Mouse (Mus musculus): ENCODE measurements around the gene Ntrk2.
A peak's percentile ranks its signal among the peaks of the same experiment; 100 is the strongest.
"Not testable (repeated sequence)": the region's sequence is repeated elsewhere in the genome, so short reads cannot be mapped to it uniquely, and the experiment has no call there.

Ntrk2 gene

GRCm38 (mm10) chr13:59040156-59040915, 234.0 kb downstream of the Ntrk2 start:
- ATAC-seq (ENCODE audit: low TSS enrichment) = no peak

DNA sequence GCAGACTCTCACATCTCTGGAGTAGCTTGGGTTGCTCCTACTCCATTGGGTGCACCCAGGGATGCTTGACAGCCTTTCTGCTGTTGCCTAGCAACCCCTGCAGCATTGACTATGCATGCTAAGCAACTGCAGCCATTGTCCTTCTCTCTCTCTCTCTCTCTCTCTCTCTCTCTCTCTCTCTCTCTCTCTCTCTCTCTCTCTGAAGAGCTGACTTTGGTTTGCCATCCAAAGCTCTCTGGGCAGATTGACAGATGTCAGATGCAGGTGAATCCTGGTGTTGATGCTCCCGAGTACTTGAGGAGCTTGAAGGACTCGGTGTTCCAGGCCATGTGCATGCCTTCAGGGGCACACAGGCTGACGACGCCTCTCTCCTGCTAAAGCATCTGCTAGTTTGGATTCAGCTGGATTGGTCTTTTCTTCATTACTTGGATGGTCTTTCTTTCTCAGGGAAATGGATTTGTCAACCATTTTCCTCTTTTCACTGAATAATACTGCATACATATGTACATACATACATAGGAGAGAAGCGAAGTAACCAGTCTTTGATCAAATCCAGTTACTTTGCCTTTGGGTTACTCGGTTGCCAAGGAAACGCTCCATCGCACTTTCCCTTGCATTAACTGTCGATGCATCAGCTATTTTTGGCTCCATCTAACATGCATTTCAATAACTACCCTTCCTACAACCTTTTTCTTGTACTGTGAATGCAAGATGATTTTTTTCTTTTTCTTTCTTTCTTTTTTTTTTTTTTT, 234.8 kb downstream of the Ntrk2 start:
- peak; percentile 94 for ATAC-seq (ENCODE audit: low TSS enrichment)

- ATAC-seq (ENCODE audit: low TSS enrichment) = peak; percentile 79
Observed at GRCm38 (mm10) chr13:59052188-59052587, 245.8 kb downstream of the Ntrk2 start.

- ATAC-seq (ENCODE audit: low TSS enrichment) = not testable (repeated sequence)
Observed at GRCm38 (mm10) chr13:59054331-59054730, 248.0 kb downstream of the Ntrk2 start.

GRCm38 (mm10) chr13:59056859-59057258, 250.5 kb downstream of the Ntrk2 start:
- ATAC-seq (ENCODE audit: low TSS enrichment) = no peak

GRCm38 (mm10) chr13:59057886-59058285, 251.5 kb downstream of the Ntrk2 start:
- no peak for ATAC-seq (ENCODE audit: low TSS enrichment)

GRCm38 (mm10) chr13:59059118-59059517, 252.7 kb downstream of the Ntrk2 start:
- no peak for ATAC-seq (ENCODE audit: low TSS enrichment)

DNA sequence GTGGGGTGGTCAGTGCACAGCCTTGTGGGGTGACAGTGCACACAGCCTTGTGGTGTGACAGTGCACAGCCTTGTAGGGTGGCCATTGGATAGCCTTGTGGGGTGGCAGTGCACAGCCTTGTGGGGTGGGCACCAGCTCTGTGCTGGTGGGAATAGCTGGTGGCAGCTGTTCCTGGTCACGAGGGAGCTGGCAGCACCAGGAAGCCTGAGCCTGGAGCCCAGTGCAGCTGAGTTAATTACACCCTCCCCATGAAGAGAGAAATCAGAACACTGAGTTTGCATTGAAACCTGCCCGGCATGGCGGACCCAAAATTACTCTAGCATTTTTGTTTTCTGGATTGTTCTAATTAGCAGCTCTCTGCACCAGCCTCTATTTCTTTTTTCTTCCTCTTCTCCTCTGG, 259.3 kb downstream of the Ntrk2 start:
- peak; percentile 60 for ATAC-seq (ENCODE audit: low TSS enrichment)

DNA sequence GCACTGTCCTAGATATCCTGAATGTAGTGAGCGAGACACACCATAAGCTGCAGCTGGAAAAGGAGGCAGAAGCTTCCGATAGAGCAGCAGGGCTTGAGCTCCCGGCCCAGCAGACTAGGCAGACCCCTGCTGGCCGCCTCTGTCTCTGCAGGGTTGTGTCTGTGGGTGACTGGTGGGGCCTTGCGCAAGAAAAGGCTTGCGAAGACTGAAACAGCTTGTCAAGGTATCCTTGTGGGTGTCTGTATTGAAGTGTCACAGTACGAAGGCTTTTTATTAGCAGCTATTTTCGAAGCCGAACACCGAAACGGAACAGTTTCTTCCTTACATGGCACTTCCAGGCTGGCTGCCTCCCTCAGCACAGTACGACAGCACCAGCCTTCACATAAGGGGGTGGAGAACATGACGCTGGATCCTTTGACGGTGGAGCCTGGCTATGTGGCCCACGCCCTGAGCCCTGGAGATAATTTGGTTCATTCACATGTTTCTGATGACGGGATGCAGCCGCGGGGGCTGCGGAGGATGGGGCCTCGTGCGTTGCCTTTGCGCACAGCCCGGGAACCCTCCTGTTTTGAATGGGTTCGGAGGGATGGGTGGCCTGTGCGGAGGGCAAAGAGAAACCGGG, 267.4 kb downstream of the Ntrk2 start:
- ATAC-seq (ENCODE audit: low TSS enrichment) = peak; percentile 87

GRCm38 (mm10) chr13:59076489-59076888, 270.1 kb downstream of the Ntrk2 start:
- ATAC-seq (ENCODE audit: low TSS enrichment) = no peak

DNA sequence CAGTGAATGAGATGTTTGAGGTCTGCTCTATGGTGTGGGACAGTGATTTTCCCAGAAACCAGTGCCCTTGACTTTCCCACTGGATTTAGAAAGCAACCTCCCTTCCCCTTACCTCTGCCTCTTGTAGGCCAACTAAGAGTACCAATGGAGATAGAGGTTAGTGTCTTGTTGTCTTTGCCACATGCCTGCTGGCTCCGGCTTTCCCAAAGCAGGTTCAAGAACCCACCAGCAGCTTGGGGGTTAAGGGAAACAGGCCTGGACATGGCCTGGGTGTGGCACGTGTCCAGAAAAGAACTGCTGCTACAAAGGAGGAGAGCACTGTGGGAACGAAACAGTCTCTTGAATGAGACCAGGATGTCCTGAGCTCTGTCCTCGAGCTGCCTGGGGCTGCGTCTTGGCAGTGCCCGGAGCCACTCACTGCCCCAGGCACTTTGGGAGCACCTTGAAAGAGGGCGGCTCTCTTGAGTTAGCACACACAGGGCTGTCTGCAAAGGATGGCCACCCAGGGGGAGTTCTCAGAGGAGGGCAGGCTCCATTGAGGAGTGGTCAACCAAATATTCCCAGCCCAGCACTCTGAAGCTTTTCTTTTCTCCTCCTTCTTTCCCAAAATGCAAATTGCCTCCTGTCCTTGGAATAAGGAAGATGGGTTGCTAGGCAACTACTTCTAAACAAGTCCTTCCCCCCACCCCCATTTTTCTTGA, 273.5 kb downstream of the Ntrk2 start:
- ATAC-seq (ENCODE audit: low TSS enrichment) = peak; percentile 34

DNA sequence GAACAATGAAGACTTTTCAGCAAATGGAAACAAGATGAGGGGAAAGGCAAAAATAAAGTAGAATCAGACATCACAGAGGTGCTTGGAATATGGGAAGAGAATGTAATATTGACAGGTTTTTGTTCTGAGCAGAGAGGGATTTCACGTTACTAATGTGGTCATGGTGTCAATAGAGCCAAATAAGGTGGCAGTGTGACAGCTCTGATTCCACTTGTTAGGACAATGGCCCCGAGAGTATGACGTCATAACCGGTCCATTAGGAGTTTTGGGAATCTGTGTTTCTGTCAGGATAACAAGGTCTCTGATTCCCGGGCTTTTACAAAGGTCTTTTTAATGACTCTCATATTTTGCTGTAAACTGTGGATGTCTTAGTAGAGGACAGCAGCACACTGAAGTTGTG, 274.1 kb downstream of the Ntrk2 start:
- no peak for ATAC-seq (ENCODE audit: low TSS enrichment)

DNA sequence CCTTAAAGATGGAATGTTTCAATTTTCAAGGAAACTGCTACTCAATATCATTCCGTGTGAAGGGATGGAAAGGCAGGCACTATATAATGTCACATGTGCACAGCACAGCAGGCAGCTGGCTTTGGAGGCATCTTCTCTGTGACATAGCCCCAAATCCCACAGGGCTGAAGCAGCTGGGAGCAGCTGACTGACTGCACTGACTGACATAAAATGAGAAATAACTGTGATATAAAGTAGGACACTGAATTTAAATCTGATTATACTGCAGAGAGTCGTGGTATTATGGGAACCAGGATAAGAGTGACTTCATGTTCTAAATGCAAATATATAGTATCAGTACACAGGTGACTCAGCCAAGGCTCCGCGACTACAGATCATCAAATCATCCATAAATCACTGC, 282.6 kb downstream of the Ntrk2 start:
- ATAC-seq (ENCODE audit: low TSS enrichment) = peak; percentile 51

DNA sequence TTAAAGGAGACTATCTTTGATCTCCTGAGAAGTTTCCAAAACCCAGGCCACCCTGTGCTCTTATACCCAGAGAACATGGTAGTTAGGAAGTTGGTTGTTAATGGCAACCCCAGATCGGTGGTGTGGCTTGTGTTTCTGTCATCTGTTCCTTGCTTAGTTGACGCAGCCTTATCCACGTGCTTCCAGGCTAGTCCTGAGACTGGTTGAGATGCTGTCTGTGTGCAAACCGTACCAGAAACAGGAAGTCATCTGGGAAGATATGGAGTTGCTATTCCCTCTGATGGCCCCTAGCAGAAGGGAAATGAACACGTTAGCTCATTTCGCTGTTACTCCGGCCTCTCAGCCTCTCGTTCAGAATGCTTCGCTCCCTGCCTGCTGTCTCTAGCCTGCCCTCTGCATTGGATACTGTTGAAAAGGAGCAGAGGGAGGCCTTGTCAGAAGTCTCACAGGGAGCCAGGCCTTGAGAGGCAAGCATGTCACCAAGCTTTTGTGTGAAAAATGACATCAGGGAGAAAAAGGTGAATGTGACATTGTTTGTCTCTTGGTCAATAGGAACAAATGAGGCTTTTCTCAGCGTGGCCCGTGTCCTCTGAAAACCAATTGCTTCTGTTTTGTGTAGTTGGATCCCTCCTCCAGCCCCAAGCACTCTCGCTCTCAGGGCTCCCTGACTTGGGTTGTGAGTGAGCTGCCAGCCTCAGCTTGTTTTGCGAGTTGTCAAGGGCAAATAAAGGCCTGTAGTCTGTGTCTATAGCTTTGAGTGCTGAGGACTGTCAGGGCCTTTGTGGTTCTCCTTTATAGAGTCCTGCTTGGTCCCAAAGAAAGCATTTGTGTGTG, 285.0 kb downstream of the Ntrk2 start:
- no peak for ATAC-seq (ENCODE audit: low TSS enrichment)

DNA sequence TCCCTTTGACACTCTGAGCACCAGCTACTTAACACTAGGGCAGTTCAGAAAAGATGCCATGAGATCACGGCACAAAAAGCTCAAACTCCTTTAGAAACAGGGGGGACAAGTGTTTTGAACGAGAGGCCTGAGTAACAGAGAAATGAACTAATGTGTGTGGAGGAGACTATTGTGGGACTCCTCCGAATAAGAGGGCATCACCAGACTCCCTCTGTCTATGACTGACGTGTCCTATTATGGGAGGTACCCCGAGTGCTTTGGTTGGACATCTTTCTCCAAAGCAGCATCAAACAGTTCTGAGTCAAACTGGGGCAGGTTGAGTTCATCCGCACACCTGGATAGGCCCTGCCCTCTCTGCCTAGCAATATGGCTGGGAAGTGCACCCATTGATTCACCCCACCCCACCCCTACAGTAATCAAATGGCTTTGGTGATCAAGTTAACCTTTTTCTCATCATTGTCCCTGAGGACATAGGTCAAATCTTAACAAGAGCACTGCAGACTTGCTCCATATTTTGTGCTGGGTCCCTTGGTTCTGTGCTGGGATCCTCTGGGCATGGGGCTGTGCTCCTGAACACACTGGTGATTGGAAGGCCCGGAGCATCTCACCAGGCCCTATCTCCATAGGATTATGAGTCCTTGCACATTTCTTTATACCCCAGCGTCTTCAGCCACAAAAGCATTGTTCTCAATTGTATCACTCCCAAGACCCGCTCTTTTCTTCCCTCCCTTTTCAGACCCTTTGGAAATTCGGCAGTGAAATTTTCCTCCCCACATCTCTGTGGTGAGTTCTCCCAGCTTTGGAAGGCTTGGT, 285.9 kb downstream of the Ntrk2 start:
- peak; percentile 2 for ATAC-seq (ENCODE audit: low TSS enrichment)

GRCm38 (mm10) chr13:59092858-59093154, 286.4 kb downstream of the Ntrk2 start:
- peak; percentile 41; the same call in 1 of the 2 replicates for ATAC-seq (ENCODE audit: low TSS enrichment)

GRCm38 (mm10) chr13:59094722-59095121, 288.4 kb downstream of the Ntrk2 start:
- peak; percentile 50 for ATAC-seq (ENCODE audit: low TSS enrichment)

GRCm38 (mm10) chr13:59095811-59096391, 289.5 kb downstream of the Ntrk2 start:
- ATAC-seq (ENCODE audit: low TSS enrichment) = no peak

DNA sequence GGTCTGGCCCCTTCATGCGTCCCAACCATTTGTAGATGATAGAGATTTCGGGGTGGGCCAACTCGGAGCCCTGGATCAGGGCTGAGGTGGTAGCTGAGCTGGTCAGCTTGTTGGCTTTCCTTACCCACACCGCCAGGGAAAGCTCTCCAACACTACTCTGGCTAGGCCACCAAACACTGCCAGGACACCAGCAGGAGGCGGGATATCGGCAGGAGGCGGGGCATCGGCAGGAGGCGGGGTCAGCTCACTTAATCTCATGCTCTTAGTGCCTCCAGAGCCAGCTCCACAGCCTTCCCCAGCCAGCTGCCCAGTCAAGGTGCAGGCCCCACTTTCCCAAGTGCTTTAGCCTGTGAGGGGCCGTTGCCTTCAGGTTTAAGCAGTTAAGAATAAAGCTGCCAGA, 293.7 kb downstream of the Ntrk2 start:
- no peak for ATAC-seq (ENCODE audit: low TSS enrichment)

GRCm38 (mm10) chr13:59107791-59108190, 301.4 kb downstream of the Ntrk2 start:
- ATAC-seq (ENCODE audit: low TSS enrichment) = not testable (repeated sequence)

All from frontal cortex, adult (tissue).